Mouse (Mus musculus) lung, adult 2 months (tissue): ENCODE data around the gene Col24a1.

Experiments
- CTCF ChIP-seq: fragments of 200-500 bp; IDR thresholded peaks from 2 replicates; pipeline ENCODE4 v1.5.1; 2011; ENCODE audit warnings: mild to moderate bottlenecking, low read length, control low read depth; ENCODE audit not compliant: insufficient read depth
- POLR2A ChIP-seq: fragments of 200-500 bp; IDR thresholded peaks from 2 replicates; pipeline ENCODE4 v1.6.1; 2011; ENCODE audit warnings: low read depth, mild to moderate bottlenecking, control low read depth, low read length, borderline replicate concordance; ENCODE audit errors: extremely low read depth

GRCm38 (mm10) chr3:145292337-145293134, at the start of gene Col24a1:
- TF ChIP-seq POLR2A, result no peak
- TF ChIP-seq CTCF, result no peak
